Mouse (Mus musculus) layer of hippocampus, adult 8-10 months (tissue): ENCODE results near the gene Ctdsp2. TPM values are rescaled to one million over a fixed set of nuclear protein-coding genes. Genes with fewer than 3 reads are reported as not detected.
A peak's percentile ranks its signal among the peaks of the same experiment; 100 is the strongest.

Source experiments
- DNase-seq, 2 experiments: peaks; one replicate each; pipeline ENCODE4 v3.0.0; 2022; ENCODE audit warnings: low spot score in 2 of 2
- total RNA-seq, 4 experiments: library from RNA; stranded (reverse); gene quantifications; 2 replicates each; pipeline ENCODE4 v1.2.4; 2022

Gene Ctdsp2
- 100 to 1,000 TPM; 104 to 120 (median 111) TPM for total RNA-seq

GRCm38 (mm10) chr10:126978277-126978994 is at the start of gene Ctdsp2:
Gene Ctdsp2, plus strand, starts transcription at chr10:126978717.
- DNase-seq, result peak; percentile 99 to 100

- DNase-seq, result no peak
These were observed 49.7 kb upstream of the Ctdsp2 start for GRCm38 (mm10) chr10:126928819-126929206.

GRCm38 (mm10) chr10:126929543-126929942 is 49.0 kb upstream of the Ctdsp2 start:
- DNase-seq, result no peak

- no peak for DNase-seq
These were observed 48.0 kb upstream of the Ctdsp2 start for GRCm38 (mm10) chr10:126930270-126931121.

- DNase-seq, result no peak
These were observed 47.3 kb upstream of the Ctdsp2 start for GRCm38 (mm10) chr10:126931123-126931759.

- no peak for DNase-seq
These were observed 46.8 kb upstream of the Ctdsp2 start for GRCm38 (mm10) chr10:126931760-126932139.

GRCm38 (mm10) chr10:126934561-126934960 is 44.0 kb upstream of the Ctdsp2 start:
- DNase-seq, result no peak

- DNase-seq, result no peak
These were observed 43.4 kb upstream of the Ctdsp2 start for GRCm38 (mm10) chr10:126935121-126935520.

GRCm38 (mm10) chr10:126935556-126936381 is 42.7 kb upstream of the Ctdsp2 start:
- peak; percentile 62 to 71 for DNase-seq

GRCm38 (mm10) chr10:126940949-126941348 is 37.6 kb upstream of the Ctdsp2 start:
- DNase-seq, result no peak

- no peak for DNase-seq
These were observed 33.0 kb upstream of the Ctdsp2 start for GRCm38 (mm10) chr10:126945531-126945930.

- DNase-seq, result no peak
These were observed 28.7 kb upstream of the Ctdsp2 start for GRCm38 (mm10) chr10:126949824-126950223.

GRCm38 (mm10) chr10:126950572-126950971 is 27.9 kb upstream of the Ctdsp2 start:
- no peak for DNase-seq

GRCm38 (mm10) chr10:126952375-126952774 is 26.1 kb upstream of the Ctdsp2 start:
- DNase-seq, result no peak

- DNase-seq, result peak; percentile 77 to 83
These were observed 25.5 kb upstream of the Ctdsp2 start for GRCm38 (mm10) chr10:126953029-126953471.

GRCm38 (mm10) chr10:126956692-126957358 is 21.7 kb upstream of the Ctdsp2 start:
- DNase-seq, result no peak

- DNase-seq, result peak; percentile 54 to 75
These were observed 21.0 kb upstream of the Ctdsp2 start for GRCm38 (mm10) chr10:126957359-126958107.

- no peak for DNase-seq
These were observed 18.0 kb upstream of the Ctdsp2 start for GRCm38 (mm10) chr10:126960496-126960895.

- DNase-seq, result peak; percentile 62
These were observed 16.8 kb upstream of the Ctdsp2 start for GRCm38 (mm10) chr10:126961757-126962156.
